Mouse (Mus musculus): ENCODE data around the gene St8sia6.

St8sia6 gene

GRCm38 (mm10) chr2:13760366-13760765, 33.5 kb downstream of the St8sia6 start:
- DNase-seq (ENCODE audit: low read depth) = no peak

GRCm38 (mm10) chr2:13757412-13757811, 36.5 kb downstream of the St8sia6 start:
- no peak for DNase-seq (ENCODE audit: low read depth)

GRCm38 (mm10) chr2:13755733-13756132, 38.1 kb downstream of the St8sia6 start:
- no peak for DNase-seq (ENCODE audit: low read depth)

- DNase-seq (ENCODE audit: low read depth) = no peak
Observed at GRCm38 (mm10) chr2:13751691-13752090, 42.2 kb downstream of the St8sia6 start.

GRCm38 (mm10) chr2:13750777-13751176, 43.1 kb downstream of the St8sia6 start:
- no peak for DNase-seq (ENCODE audit: low read depth)

- DNase-seq (ENCODE audit: low read depth) = no peak
Observed at GRCm38 (mm10) chr2:13750089-13750488, 43.8 kb downstream of the St8sia6 start.

GRCm38 (mm10) chr2:13749176-13749575, 44.7 kb downstream of the St8sia6 start:
- DNase-seq (ENCODE audit: low read depth) = no peak

GRCm38 (mm10) chr2:13747576-13747975, 46.3 kb downstream of the St8sia6 start:
- DNase-seq (ENCODE audit: low read depth) = no peak

GRCm38 (mm10) chr2:13746023-13746422, 47.8 kb downstream of the St8sia6 start:
- no peak for DNase-seq (ENCODE audit: low read depth)

- DNase-seq (ENCODE audit: low read depth) = no peak
Observed at GRCm38 (mm10) chr2:13738704-13739103, 55.2 kb downstream of the St8sia6 start.

GRCm38 (mm10) chr2:13727901-13728300, 66.0 kb downstream of the St8sia6 start:
- DNase-seq (ENCODE audit: low read depth) = no peak

- DNase-seq (ENCODE audit: low read depth) = peak; percentile 54
Observed at GRCm38 (mm10) chr2:13725592-13725991, 68.3 kb downstream of the St8sia6 start.

- DNase-seq (ENCODE audit: low read depth) = no peak
Observed at GRCm38 (mm10) chr2:13722241-13722640, 71.6 kb downstream of the St8sia6 start.

- no peak for DNase-seq (ENCODE audit: low read depth)
Observed at GRCm38 (mm10) chr2:13718628-13719185, 75.2 kb downstream of the St8sia6 start.

GRCm38 (mm10) chr2:13708785-13709184, 85.1 kb downstream of the St8sia6 start:
- DNase-seq (ENCODE audit: low read depth) = no peak

GRCm38 (mm10) chr2:13697514-13697913, 96.3 kb downstream of the St8sia6 start:
- no peak for DNase-seq (ENCODE audit: low read depth)

GRCm38 (mm10) chr2:13694417-13694816, 99.4 kb downstream of the St8sia6 start:
- DNase-seq (ENCODE audit: low read depth) = no peak

- DNase-seq (ENCODE audit: low read depth) = no peak
Observed at GRCm38 (mm10) chr2:13684380-13684779, 109.5 kb downstream of the St8sia6 start.

- no peak for DNase-seq (ENCODE audit: low read depth)
Observed at GRCm38 (mm10) chr2:13683205-13683570, 110.7 kb downstream of the St8sia6 start.

- no peak for DNase-seq (ENCODE audit: low read depth)
Observed at GRCm38 (mm10) chr2:13682488-13683204, 111.2 kb downstream of the St8sia6 start.

GRCm38 (mm10) chr2:13672946-13673345, 120.9 kb downstream of the St8sia6 start:
- DNase-seq (ENCODE audit: low read depth) = no peak

GRCm38 (mm10) chr2:13672426-13672825, 121.4 kb downstream of the St8sia6 start:
- DNase-seq (ENCODE audit: low read depth) = no peak

GRCm38 (mm10) chr2:13634866-13635265, 159.0 kb downstream of the St8sia6 start:
- no peak for DNase-seq (ENCODE audit: low read depth)

Measured in fibroblast of lung, adult 2 months (primary cell).